Mouse (Mus musculus): ENCODE results near the gene Abhd2.
A peak's percentile ranks its signal among the peaks of the same experiment; 100 is the strongest.

The Abhd2 gene

GRCm38 (mm10) chr7:79318110-79318801 lies 45.3 kb downstream of the Abhd2 start:
- no peak for DNase-seq (ENCODE audit: low spot score in 2 of 2)

GRCm38 (mm10) chr7:79323855-79324254 lies 50.9 kb downstream of the Abhd2 start:
- DNase-seq (ENCODE audit: low spot score in 2 of 2): no peak

- no peak for DNase-seq (ENCODE audit: low spot score in 2 of 2)
These were observed 55.8 kb downstream of the Abhd2 start for GRCm38 (mm10) chr7:79328769-79329168.

GRCm38 (mm10) chr7:79331197-79331596 lies 58.2 kb downstream of the Abhd2 start:
- no peak for DNase-seq (ENCODE audit: low spot score in 2 of 2)

GRCm38 (mm10) chr7:79333419-79333818 lies 60.4 kb downstream of the Abhd2 start:
- DNase-seq (ENCODE audit: low spot score in 2 of 2): no peak

GRCm38 (mm10) chr7:79336362-79336910 lies 63.4 kb downstream of the Abhd2 start:
- DNase-seq (ENCODE audit: low spot score in 2 of 2): no peak

- peak; percentile 47 to 53 for DNase-seq (ENCODE audit: low spot score in 2 of 2)
These were observed 72.9 kb downstream of the Abhd2 start for GRCm38 (mm10) chr7:79345902-79346301.

GRCm38 (mm10) chr7:79346555-79347075 lies 73.6 kb downstream of the Abhd2 start:
- DNase-seq (ENCODE audit: low spot score in 2 of 2): no peak

- no peak for DNase-seq (ENCODE audit: low spot score in 2 of 2)
These were observed 74.3 kb downstream of the Abhd2 start for GRCm38 (mm10) chr7:79347108-79347813.

GRCm38 (mm10) chr7:79348816-79349215 lies 75.8 kb downstream of the Abhd2 start:
- no peak for DNase-seq (ENCODE audit: low spot score in 2 of 2)

GRCm38 (mm10) chr7:79349738-79350386 lies 76.9 kb downstream of the Abhd2 start:
- peak; percentile 49 to 63 for DNase-seq (ENCODE audit: low spot score in 2 of 2)

- no peak for DNase-seq (ENCODE audit: low spot score in 2 of 2)
These were observed 85.6 kb downstream of the Abhd2 start for GRCm38 (mm10) chr7:79358350-79359182.

GRCm38 (mm10) chr7:79359183-79359435 lies 86.1 kb downstream of the Abhd2 start:
- no peak for DNase-seq (ENCODE audit: low spot score in 2 of 2)

GRCm38 (mm10) chr7:79360056-79360455 lies 87.1 kb downstream of the Abhd2 start:
- no peak for DNase-seq (ENCODE audit: low spot score in 2 of 2)

GRCm38 (mm10) chr7:79362208-79362607 lies 89.2 kb downstream of the Abhd2 start:
- DNase-seq (ENCODE audit: low spot score in 2 of 2): no peak

- peak in 1 of 2 experiments; percentile 27 for DNase-seq (ENCODE audit: low spot score in 2 of 2)
These were observed 89.8 kb downstream of the Abhd2 start for GRCm38 (mm10) chr7:79362830-79363229.

- peak; percentile 51 for DNase-seq (ENCODE audit: low spot score in 2 of 2)
These were observed 90.5 kb downstream of the Abhd2 start for GRCm38 (mm10) chr7:79363370-79364043.

GRCm38 (mm10) chr7:79368664-79369063 lies 95.7 kb downstream of the Abhd2 start:
- DNase-seq (ENCODE audit: low spot score in 2 of 2): no peak

- peak in 1 of 2 experiments; percentile 38 for DNase-seq (ENCODE audit: low spot score in 2 of 2)
These were observed 96.4 kb downstream of the Abhd2 start for GRCm38 (mm10) chr7:79369416-79369815.

- DNase-seq (ENCODE audit: low spot score in 2 of 2): peak; percentile 68 to 77
These were observed 98.4 kb downstream of the Abhd2 start for GRCm38 (mm10) chr7:79371321-79371879.

GRCm38 (mm10) chr7:79374017-79374416 lies 101.0 kb downstream of the Abhd2 start:
- no peak for DNase-seq (ENCODE audit: low spot score in 2 of 2)

Data from natural killer cell, adult 2 months (primary cell).